Comparison of ENCODE assay signal across 8 mouse cellular contexts in genomic region chr1:56972950-56973592, GRCm38 (mm10). TPM values are rescaled to one million over a fixed set of nuclear protein-coding genes. Genes with fewer than 3 reads are reported as not detected.
DNase-seq lines count a peak whose midpoint lies in the region; ATAC-seq lines count a peak whose summit lies in the region.

No protein-coding gene starts in this region.

- H3K4me2 ChIP-seq in embryonic facial prominence, embryonic 14.5 days (ENCODE audit: low read depth, low read length): peak overlapping the region; percentile 76
- peak overlapping the region; percentile 84 for H3K4me2 ChIP-seq in heart, embryonic 11.5 days
- H3K4me2 ChIP-seq in kidney, embryonic 16.5 days (replicated peaks; ENCODE audit: low read depth, low read length): peak overlapping the region; percentile 98

- H3K36me3 ChIP-seq in erythroblast, embryonic 14.5 days (ENCODE audit: control insufficient read depth): no peaks in the 10 kb centered on the region
- H3K36me3 ChIP-seq in embryonic facial prominence, embryonic 14.5 days (ENCODE audit: control insufficient read depth, insufficient read depth, low read length): no peaks in the 10 kb centered on the region
- H3K36me3 ChIP-seq in heart, embryonic 11.5 days (ENCODE audit: control insufficient read depth, insufficient read depth, low read length): no peaks in the 10 kb centered on the region
- no peaks in the 10 kb centered on the region for H3K36me3 ChIP-seq in kidney, embryonic 16.5 days (ENCODE audit: insufficient read depth, low read length)

- no peaks in the 10 kb centered on the region for H3K9me3 ChIP-seq in erythroblast, embryonic 14.5 days (ENCODE audit: control insufficient read depth, low read length)
- H3K9me3 ChIP-seq in embryonic facial prominence, embryonic 14.5 days (ENCODE audit: control insufficient read depth, low read length): no peaks in the 10 kb centered on the region
- H3K9me3 ChIP-seq in heart, embryonic 11.5 days (replicated peaks; ENCODE audit: control insufficient read depth, low read length): no peaks in the 10 kb centered on the region
- no peaks in the 10 kb centered on the region for H3K9me3 ChIP-seq in kidney, embryonic 16.5 days (ENCODE audit: low read length)

- peak; percentile 96 for DNase-seq in embryonic facial prominence, embryonic 14.5 days (ENCODE audit: low spot score)
- peak; percentile 75 for DNase-seq in liver
- DNase-seq in spleen, postnatal 36 days (ENCODE audit: low spot score in 2 of 2): peak; percentile 83 to 89

- ATAC-seq in erythroblast, adult 5-6 weeks (replicated peaks; ENCODE audit: low FRiP score, poor library complexity, severe bottlenecking): no peak
- ATAC-seq in embryonic facial prominence, embryonic 14.5 days (ENCODE audit: low read depth): peak; percentile 53
- peak; percentile 53 for ATAC-seq in heart, embryonic 11.5 days (replicated peaks; ENCODE audit: insufficient number of reproducible peaks, low FRiP score, low TSS enrichment)
- ATAC-seq in kidney, embryonic 16.5 days (ENCODE audit: low FRiP score, low TSS enrichment): peak; percentile 62
- ATAC-seq in monocyte, adult 5-6 weeks (replicated peaks; ENCODE audit: insufficient number of reproducible peaks, low FRiP score, low TSS enrichment, poor library complexity, severe bottlenecking): peak; percentile 51

- peak overlapping the region; percentile 53 for H3K4me3 ChIP-seq in erythroblast, embryonic 14.5 days (replicated peaks)
- peak overlapping the region; percentile 83 for H3K4me3 ChIP-seq in embryonic facial prominence, embryonic 14.5 days (ENCODE audit: low read depth, low read length)
- peak overlapping the region; percentile 65 for H3K4me3 ChIP-seq in heart, embryonic 11.5 days (ENCODE audit: low read depth, low read length)
- H3K4me3 ChIP-seq in kidney, embryonic 16.5 days (ENCODE audit: low read length): peak overlapping the region; percentile 76

- H3K27me3 ChIP-seq in erythroblast, embryonic 14.5 days (ENCODE audit: control insufficient read depth): peaks cover 100% of the 10 kb centered on the region
- H3K27me3 ChIP-seq in embryonic facial prominence, embryonic 14.5 days (replicated peaks; ENCODE audit: control insufficient read depth, insufficient read depth, low read length): peaks cover 48% of the 10 kb centered on the region
- H3K27me3 ChIP-seq in heart, embryonic 11.5 days (ENCODE audit: control insufficient read depth, insufficient read depth, low read length): peaks cover 62% of the 10 kb centered on the region
- H3K27me3 ChIP-seq in kidney, embryonic 16.5 days (ENCODE audit: insufficient read depth, low read length): peaks cover 62% of the 10 kb centered on the region

- H3K4me1 ChIP-seq in erythroblast, embryonic 14.5 days (ENCODE audit: control insufficient read depth): peaks cover 1% of the 10 kb centered on the region; the same call in 1 of the 2 replicates
- H3K4me1 ChIP-seq in embryonic facial prominence, embryonic 14.5 days (ENCODE audit: control insufficient read depth, insufficient read depth, low read length): 0 out of 2 replicates have a peak, but pooled peaks cover 3% of the 10 kb centered on the region
- H3K4me1 ChIP-seq in heart, embryonic 11.5 days (ENCODE audit: control insufficient read depth, insufficient read depth, low read length): peaks cover 20% of the 10 kb centered on the region
- H3K4me1 ChIP-seq in kidney, embryonic 16.5 days (ENCODE audit: insufficient read depth, low read length): peaks cover 27% of the 10 kb centered on the region

- peak overlapping the region; percentile 95 for H3K27ac ChIP-seq in embryonic facial prominence, embryonic 14.5 days (replicated peaks; ENCODE audit: low read depth, low read length)
- H3K27ac ChIP-seq in heart, embryonic 11.5 days (ENCODE audit: low read depth, low read length): peak overlapping the region; percentile 60
- peak overlapping the region; percentile 81 for H3K27ac ChIP-seq in kidney, embryonic 16.5 days (ENCODE audit: low read length)

- WGBS in embryonic facial prominence, embryonic 14.5 days: under 1% methylated on average over 43 of the region's 47 CpGs
- under 1% methylated on average over 47 of the region's 47 CpGs for WGBS in heart, embryonic 11.5 days (ENCODE audit: insufficient replicate concordance)
- under 1% methylated on average over 47 of the region's 47 CpGs for WGBS in kidney, embryonic 16.5 days

- H3K9ac ChIP-seq in embryonic facial prominence, embryonic 14.5 days (ENCODE audit: low read depth, low read length): peak overlapping the region; percentile 96
- H3K9ac ChIP-seq in heart, embryonic 11.5 days (ENCODE audit: low read depth, low read length): peak overlapping the region; percentile 73
- peak overlapping the region; percentile 83 for H3K9ac ChIP-seq in kidney, embryonic 16.5 days (replicated peaks; ENCODE audit: low read length)

RNA-seq across cellular contexts. Expression of gene Satb2, which starts 5.4 kb away (rescaled TPM):
- polyA plus RNA-seq in erythroblast, embryonic 14.5 days (2012): not detected in 2 replicates
- 0.84 TPM in 1 of 2 replicates, not detected in the other for total RNA-seq in erythroblast, adult 5-6 weeks (2015; ENCODE audit: low replicate concordance)
- 0.26 TPM in 1 of 2 replicates, not detected in the other for total RNA-seq in erythroblast, adult 5-6 weeks (2017; ENCODE audit: low replicate concordance)
- polyA plus RNA-seq in embryonic facial prominence, embryonic 14.5 days (2014; fragmentation: Nextera tagmentation; extraction: Ambion mirVana): 13.6 and 16.0 TPM in 2 replicates
- 0.37 and 0.90 TPM in 2 replicates for polyA plus RNA-seq in heart, embryonic 11.5 days (2014; fragmentation: Nextera tagmentation; extraction: Ambion mirVana)
- 1.6 and 2.6 TPM in 2 replicates for polyA plus RNA-seq in kidney, embryonic 16.5 days (2015; fragmentation: Nextera tagmentation; extraction: Ambion mirVana)
- 0.38 to 1.1 TPM (median 0.64 TPM) in 3 replicates for total RNA-seq in monocyte, adult 5-6 weeks (2017)
